Comparison of ENCODE assay signal across 22 mouse cellular contexts in genomic region chr11:78780002-78780401, GRCm38 (mm10). TPM values are rescaled to one million over a fixed set of nuclear protein-coding genes. Genes with fewer than 3 reads are reported as not detected.
DNase-seq lines count a peak whose midpoint lies in the region; ATAC-seq lines count a peak whose summit lies in the region.
"Had no signal": no experiment of that assay in that cellular context is flagged by ENCODE, and none has a peak within 500 bp of the region (broad histone marks: within the 10 kb centered on the region; RNA-seq: fewer than 3 reads in every experiment).

No protein-coding gene starts in this region.

- peak; percentile 38 for ATAC-seq in inflammation-experienced regulatory T-cells, adult 6 months
- ATAC-seq: forebrain, embryonic 15.5 days; hindbrain, embryonic 16.5 days; intestine, postnatal 0 days; Patski had no signal

- peak; percentile 67 for DNase-seq in CD4-positive helper T cell, adult 2 months (ENCODE audit: low read depth, low spot score)
- DNase-seq in CD4-positive, CD25-positive, alpha-beta regulatory T cell, adult 2 months (ENCODE audit: low read depth, low spot score), result peak; percentile 49
- peak; percentile 17 for DNase-seq in T-cell, adult 2 months (ENCODE audit: low spot score)
- DNase-seq in cerebellum, postnatal 10 days, result no peak
- no peak for DNase-seq in cerebellum, adult 18-20 months
- DNase-seq in c-Kit-positive CD71-positive TER-119-positive erythroid progenitor cells, embryonic 14.5 days (ENCODE audit: low spot score), result no peak
- DNase-seq in lung, postnatal 25 days (ENCODE audit: low spot score), result no peak
- DNase-seq: adrenal gland, adult 8-10 months; adrenal gland, postnatal 25 days; cerebellum, adult 2 months; cerebellum, adult 9-11 months; cerebellum, postnatal 36 days; embryo, embryonic 11 days; gastrocnemius, postnatal 10 days; gastrocnemius, postnatal 36 days; heart, adult 2 months; heart, postnatal 36 days had no signal

RNA-seq across cellular contexts. Expression of gene Ccnq, which starts 28.5 kb away (rescaled TPM):
- 10 to 100 TPM; 32.5 to 41.1 (median 38.2) TPM for polyA plus RNA-seq in inflammation-experienced regulatory T-cells, adult 6 months (2017; shearing (Covaris generic))

RNA-seq across cellular contexts. Expression of gene Lyrm9, which starts 46.4 kb away (rescaled TPM):
- polyA plus RNA-seq in inflammation-experienced regulatory T-cells, adult 6 months (2017; shearing (Covaris generic)), result 10 to 100 TPM; 17.9 to 38.4 (median 28.3) TPM

Comparison
In these comparisons a context has a peak if more than half of its experiments do, and no peak if none do; other contexts are left out.
1. DNase-seq: peak in CD4-positive helper T cell, adult 2 months (single experiment), CD4-positive, CD25-positive, alpha-beta regulatory T cell, adult 2 months (single experiment) and T-cell, adult 2 months (single experiment); none in cerebellum, postnatal 10 days (0 of 2), cerebellum, adult 18-20 months (0 of 2), c-Kit-positive CD71-positive TER-119-positive erythroid progenitor cells, embryonic 14.5 days (single experiment) and lung, postnatal 25 days (single experiment).